Mouse (Mus musculus) ovary, postnatal 10 days (tissue): Measurements from ENCODE around the gene Lrrc10b.
A peak's percentile ranks its signal among the peaks of the same experiment; 100 is the strongest.

ENCODE experiments used
- DNase-seq: peaks from one replicate; pipeline ENCODE4 v3.0.0; 2022; ENCODE audit warnings: low spot score

The Lrrc10b gene

GRCm38 (mm10) chr19:10456752-10457483, at the start of gene Lrrc10b:
TSS of gene Lrrc10b (minus strand) at chr19:10457473.
- DNase-seq = peak; percentile 39

- DNase-seq = no peak
Measured at GRCm38 (mm10) chr19:10502571-10502970, 45.3 kb upstream of the Lrrc10b start.

DNA sequence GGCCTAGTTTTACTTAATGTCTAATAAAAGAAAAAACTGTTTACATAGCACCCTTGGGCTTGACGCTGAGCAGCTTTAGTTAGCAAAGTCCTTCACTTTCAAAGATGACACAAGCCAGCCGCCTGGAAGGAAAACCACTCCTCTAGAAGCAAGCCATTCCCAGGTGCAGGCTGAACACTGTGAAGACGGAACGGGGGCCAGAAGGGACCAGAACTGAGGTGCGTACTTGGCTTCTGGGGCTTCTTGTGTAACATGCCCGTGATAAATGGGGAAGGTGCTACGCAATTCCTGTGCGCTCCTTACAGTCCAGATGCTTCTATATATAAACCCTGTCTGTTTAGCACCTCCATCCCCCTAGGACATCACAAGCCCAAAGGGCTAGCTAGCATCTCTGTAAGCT, 43.3 kb upstream of the Lrrc10b start:
- DNase-seq = no peak

DNA sequence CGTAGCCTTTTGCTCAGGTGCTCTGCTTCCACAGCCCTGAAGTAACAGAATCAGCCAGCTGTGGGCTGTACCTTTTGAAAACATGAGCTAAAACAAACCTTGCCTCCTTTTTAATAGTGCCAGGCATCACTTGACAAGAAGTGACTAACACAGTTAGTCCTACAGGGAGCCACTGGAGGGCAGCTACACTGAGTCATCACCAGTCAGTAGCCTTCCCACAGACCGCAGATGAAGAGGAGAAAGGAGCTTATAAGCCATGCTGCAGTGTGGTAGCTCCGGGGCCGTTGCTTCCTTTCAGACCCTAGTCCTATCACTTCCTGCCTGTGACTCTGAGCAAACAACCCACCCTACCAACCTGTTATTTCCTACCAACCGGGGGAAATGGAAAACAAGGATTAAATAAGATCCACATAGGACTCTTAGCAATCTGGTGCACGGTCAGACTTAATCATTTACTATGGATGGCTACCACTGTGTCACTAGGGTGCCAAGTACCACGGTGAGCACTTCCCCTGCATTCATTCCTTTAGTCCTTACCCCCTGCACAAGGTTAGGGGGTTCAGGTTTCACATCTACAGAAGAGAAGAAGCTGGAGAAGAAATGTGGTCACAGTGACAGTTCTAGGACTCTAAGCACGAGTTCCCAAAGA, 40.4 kb upstream of the Lrrc10b start:
- no peak for DNase-seq

DNA sequence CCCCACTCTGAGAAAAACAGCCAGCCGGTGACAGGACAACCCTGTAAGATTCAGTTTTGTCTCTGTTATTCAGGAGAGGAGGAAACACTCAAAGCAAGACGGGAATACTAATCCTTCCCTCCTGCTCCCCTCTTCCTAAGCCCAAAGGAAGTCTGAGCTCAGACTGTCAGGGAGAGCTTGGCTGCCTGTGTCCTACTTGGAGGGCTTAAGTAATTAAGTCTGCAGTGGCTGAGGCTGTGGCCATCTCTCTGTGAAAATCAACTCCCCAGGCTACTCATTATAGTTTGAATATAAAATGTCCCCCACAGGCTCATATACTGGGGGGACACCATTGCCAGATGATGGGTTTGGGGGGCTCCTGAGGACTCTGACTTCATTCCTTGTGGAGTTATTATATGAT, 39.7 kb upstream of the Lrrc10b start:
- DNase-seq = no peak

GRCm38 (mm10) chr19:10495670-10496069, 38.4 kb upstream of the Lrrc10b start:
- DNase-seq = no peak

GRCm38 (mm10) chr19:10486264-10486738, 29.0 kb upstream of the Lrrc10b start:
- DNase-seq = no peak

GRCm38 (mm10) chr19:10482703-10483102, 25.4 kb upstream of the Lrrc10b start, which contains the start of gene Ppp1r32:
TSS of gene Ppp1r32 (minus strand) at chr19:10482928.
- no peak for DNase-seq

- no peak for DNase-seq
Measured at GRCm38 (mm10) chr19:10479541-10479940, 22.3 kb upstream of the Lrrc10b start.

DNA sequence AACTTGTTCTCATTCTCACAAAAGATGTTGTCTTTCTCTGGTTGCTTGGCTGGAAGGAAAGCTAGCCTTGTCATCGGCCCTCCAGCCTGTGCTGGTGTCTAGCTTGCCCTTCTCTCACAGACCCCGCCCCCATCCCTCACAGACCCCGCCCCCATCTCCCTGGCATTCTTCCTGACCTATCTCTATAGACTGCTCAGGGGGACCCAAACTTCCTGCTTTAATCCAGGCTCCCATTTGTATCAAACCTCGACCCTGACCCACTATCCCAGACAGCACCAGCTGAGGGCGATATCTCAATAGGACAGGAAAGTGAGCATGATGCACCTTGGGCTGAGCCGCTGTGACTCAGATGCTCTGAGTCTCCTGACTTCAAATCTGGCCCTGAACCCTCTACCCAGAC, 16.5 kb upstream of the Lrrc10b start:
- DNase-seq = no peak

DNA sequence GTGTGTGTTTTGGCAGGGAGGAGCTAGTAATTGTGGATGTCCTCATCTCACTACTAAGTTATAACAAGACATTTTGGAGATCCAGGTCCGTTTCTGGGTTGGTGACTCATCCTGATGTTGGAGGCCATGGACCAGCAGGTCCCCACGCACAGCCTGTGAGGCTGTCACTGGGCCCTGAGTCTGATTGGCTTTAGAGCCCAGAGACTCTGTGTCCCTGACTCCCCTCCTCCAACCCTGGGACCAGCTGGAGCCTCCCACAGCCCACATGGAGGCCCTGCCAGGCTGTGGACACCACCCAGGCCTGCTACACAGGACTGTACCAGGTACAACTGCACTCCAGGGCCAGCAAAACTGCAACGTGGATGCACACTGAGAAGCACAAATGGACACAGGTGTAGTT, 15.7 kb upstream of the Lrrc10b start:
- no peak for DNase-seq

GRCm38 (mm10) chr19:10469171-10469658, 11.9 kb upstream of the Lrrc10b start:
- no peak for DNase-seq

DNA sequence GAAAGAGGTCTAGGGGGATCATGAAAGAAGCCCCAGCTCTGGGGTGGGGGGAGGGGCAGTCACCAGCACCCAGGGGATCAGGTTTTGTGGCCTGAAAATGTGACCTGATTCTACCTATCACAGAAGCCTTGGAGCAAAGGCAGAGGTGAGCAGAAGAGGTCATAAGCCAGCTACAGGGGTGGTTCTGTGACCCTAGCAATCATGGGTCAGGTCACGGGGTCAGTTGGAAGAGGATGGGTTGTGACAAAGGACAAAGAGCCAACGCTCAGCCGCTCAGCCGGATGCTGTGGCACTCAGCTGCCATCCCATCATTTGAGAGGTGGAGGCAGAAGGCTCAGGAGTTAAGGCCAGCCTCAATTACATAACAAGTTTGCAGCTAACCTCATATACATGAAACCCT, 7.2 kb upstream of the Lrrc10b start:
- DNase-seq = no peak

DNA sequence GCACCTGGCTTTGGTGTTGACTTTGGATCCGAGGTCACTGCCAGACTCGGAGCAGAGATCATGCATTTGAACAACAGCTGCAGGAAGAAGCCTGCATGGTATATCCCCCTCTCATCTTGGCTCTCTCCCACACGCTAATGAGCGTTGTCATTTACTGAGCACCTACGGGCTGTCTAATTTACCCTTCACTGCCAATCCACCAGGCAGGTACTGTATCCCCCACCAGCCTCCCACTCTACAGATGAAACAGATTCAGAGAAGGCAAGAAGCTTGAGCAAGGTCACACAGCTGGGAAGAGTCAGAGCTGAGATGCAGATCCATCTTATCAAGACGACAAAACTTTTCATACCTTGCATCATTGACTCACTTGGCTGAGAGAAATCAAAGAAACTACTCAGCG, 4.3 kb upstream of the Lrrc10b start:
- no peak for DNase-seq

- no peak for DNase-seq
Measured at GRCm38 (mm10) chr19:10459907-10460306, 2.6 kb upstream of the Lrrc10b start.

GRCm38 (mm10) chr19:10458096-10458495, 823 bp upstream of the Lrrc10b start:
- DNase-seq = no peak

- DNase-seq = peak; percentile 32
Measured at GRCm38 (mm10) chr19:10457484-10457800, 169 bp upstream of the Lrrc10b start.

DNA sequence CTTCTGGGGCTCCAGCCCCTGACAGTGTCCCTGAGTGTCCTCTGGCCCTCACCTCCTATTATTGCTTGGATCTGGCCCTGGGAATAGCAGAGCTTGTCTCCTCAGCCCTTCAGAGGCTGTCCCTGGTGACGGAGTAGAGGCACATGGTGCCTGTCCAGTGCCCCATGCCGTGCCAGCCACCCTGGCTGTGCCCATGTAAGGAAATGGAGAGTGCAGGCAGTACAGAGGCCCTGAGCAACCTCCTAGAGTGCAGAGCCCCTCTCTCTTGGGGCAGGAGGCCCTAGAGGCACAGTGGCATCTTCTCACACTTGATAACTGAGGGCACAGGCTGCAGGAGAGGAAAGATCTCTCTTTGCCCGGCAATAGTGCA, 1.9 kb downstream of the Lrrc10b start:
- DNase-seq = no peak

GRCm38 (mm10) chr19:10454718-10455436, 2.4 kb downstream of the Lrrc10b start:
- no peak for DNase-seq

DNA sequence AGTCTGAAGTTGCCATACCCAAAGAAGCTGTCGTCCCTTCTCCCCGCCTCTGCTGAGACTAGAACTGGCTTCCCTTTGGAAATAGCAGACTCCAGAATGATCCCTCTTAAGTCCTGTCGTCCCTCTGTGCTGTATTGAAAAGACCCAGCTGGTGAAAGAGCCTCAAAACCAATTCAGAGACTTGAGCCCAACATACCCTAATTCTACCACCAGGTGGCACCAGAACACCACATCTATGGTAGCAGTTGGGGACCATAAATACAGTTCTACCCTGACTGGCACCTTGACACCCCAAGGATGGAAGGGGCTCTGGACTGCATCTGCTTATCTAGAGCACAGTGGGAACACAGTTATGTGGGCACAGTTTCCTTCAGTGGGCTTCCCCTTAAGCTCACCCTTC, 7.6 kb downstream of the Lrrc10b start:
- DNase-seq = peak; percentile 38

GRCm38 (mm10) chr19:10449190-10449589, 8.1 kb downstream of the Lrrc10b start:
- DNase-seq = no peak

DNA sequence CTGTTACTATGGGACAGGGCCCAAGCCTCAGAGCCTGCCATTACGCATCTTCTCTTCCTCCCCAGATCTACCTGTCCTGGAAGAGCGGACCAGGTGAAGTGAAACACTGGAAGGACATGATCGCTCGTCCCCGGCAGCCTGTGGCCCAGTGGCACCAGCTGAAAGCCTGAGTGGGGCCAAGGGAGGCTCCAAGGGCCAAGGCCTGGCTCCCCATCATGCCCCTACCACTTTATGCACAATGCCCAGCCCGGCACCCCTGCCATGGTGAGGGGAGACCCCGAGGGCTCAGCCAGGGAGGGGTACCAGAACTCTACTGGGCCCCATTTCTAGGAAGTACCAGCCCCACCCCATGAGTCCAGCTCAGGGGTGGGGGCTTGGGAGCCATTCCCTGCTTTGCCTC, 9.0 kb downstream of the Lrrc10b start:
- no peak for DNase-seq
